Mouse (Mus musculus): ENCODE measurements around the gene Ddx56.
"Not testable (repeated sequence)": the region's sequence is repeated elsewhere in the genome, so short reads cannot be mapped to it uniquely, and the experiment has no call there.

DNA sequence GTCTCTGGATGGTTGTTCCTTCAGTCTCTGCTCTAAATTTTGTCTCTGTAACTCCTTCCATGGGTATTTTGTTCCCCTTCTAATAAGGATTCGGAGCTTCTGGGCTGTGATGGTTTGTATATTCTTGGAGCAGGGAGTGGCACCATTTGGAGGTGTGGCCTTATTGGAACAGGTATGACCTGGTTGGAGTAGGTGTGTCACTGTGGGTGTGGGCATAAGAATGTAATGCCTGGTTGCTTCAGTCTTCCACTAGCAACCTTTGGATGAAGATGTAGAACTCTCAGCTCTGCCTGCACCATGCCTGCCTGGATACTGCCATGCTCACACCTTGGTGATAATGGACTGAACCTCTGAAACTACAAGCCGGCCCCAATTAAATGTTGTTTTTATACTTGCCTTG lies 13.0 kb downstream of the Ddx56 start:
- TF ChIP-seq CTCF, EP300 (IDR thresholded peaks at IDR 0.05; ENCODE audit: low read depth): not testable (repeated sequence)
